Mouse (Mus musculus): ENCODE data around the gene Fam198a.
A peak's percentile ranks its signal among the peaks of the same experiment; 100 is the strongest.
"Not testable (repeated sequence)": the region's sequence is repeated elsewhere in the genome, so short reads cannot be mapped to it uniquely, and the experiment has no call there.

Gene Fam198a

GRCm38 (mm10) chr9:121982214-121982613, 31.4 kb downstream of the Fam198a start:
- no peak for DNase-seq (ENCODE audit: low spot score)

DNA sequence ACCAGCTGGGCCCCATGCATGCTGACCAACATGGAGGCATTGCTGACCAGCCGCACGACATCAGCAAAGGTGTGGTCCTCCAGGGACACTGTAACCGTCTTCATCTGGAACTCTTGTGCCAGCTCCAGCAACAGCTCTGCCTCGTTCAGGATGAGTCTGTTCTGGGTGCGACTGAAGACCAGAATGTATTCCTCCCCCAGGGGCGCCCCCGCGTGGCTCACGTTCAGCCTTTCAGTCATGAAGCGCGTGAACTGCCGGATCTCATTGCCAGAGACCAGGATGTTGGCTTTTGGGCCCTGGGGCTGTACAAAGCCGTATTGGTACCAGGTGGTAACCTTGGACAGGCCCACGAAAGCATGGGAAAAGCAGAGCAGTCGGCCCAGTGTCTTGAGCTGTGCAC, 31.9 kb downstream of the Fam198a start:
- peak; percentile 62 for DNase-seq (ENCODE audit: low spot score)

GRCm38 (mm10) chr9:121983504-121983903, 32.7 kb downstream of the Fam198a start:
- DNase-seq (ENCODE audit: low spot score), result peak; percentile 94

DNA sequence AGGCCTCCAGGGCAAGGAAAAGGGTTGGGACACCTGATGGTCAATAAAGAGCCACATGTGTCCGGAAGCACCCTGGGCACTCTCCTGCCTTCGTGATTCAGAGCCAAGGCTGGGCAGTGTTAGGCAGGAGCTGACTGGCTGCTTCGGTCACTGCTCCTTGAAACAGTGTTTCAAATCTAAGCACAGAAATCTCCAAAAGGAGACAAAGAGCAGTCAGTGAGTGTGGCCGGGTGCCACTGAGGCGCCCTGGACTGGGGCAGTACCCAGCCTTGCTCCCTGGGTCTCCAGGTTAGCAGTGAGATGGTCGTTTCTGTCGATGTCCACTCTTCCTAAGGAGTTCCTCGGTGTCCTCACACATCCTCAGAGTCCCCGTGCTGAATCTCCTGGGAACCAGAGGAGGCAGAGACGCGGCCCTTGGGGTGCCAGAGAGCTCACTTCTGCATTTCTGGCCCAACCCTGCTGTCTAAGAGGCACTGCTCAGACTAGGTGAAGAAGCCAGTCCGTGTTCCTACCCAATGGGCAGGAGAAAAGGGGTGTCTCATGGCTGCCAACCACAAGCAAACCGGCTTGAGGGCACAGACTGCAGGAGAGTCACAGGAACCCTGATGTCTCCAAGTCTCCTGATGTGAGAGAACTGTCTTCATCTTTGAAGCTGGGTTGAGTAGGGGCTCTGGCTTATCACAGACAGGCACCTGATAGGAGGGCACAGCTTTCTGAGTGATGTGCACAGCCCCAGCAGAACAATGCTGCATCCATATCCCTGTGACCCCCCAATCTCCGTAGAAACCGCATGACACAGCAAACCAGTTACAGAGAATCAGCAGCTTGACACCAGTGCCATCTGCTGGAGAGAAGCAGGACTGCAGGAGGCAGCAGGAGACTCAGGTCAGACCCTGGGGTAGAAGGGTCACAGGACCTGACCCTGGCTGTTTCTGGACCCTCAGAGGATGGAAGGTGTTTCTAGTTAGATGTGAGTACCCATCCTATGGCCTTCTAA, 34.0 kb downstream of the Fam198a start:
- DNase-seq (ENCODE audit: low spot score), result peak; percentile 91

DNA sequence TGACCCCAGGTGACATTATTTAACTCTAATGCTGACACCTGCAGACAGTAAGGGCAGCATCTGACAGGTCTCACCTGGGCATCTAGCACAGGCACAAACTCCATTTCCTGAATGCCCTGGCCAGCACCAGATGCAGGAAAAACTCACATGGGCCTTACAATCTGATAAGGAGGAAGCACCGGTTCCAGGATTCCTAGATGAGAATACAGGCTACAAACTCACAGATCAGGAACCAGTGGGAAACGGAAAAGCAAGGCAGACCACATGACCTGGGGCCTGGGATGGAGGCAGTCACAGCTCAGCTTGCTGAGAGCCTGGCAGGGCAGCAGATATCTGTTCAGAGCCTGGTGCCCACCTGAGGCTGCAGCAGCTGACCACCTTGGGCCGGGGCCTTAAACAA, 38.1 kb downstream of the Fam198a start:
- no peak for DNase-seq (ENCODE audit: low spot score)

DNA sequence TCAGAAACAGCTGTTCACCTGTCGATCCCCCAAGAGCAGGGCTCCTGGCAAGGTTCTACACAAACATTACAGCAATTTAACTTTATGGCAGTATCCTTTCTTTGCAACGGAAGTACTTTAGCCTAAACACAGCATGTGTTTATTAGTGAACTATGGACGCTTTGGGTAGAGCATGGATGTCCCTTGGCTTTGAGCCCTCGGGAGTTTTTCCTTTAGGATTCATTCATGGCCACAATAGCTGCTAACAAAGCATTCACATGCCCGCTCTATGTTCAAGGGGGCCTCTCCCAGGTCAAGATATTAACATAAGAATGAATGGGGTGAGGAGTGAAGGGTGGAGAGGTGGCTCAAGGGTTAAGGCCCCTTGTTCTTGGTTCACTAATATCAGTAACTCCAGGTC, 38.7 kb downstream of the Fam198a start:
- DNase-seq (ENCODE audit: low spot score), result no peak

DNA sequence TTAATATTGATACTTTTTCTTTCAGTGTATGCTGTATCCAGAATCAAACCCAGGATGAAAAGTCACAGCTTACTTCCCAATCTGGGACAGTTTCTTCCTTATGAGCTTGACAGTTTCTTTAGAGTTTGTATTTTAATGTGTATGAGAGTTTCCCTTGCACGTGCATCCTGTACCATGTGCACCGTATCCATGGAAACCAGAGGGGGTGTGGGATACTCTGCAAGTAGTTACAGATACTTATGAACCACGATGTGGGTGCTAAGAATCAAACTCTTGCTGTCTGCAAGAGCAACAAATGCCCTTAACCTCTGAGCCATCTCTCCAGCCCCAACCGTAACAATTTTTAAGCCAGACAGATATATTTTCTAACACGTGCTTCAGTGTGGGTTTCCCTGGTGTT, 40.3 kb downstream of the Fam198a start:
- no peak for DNase-seq (ENCODE audit: low spot score)

DNA sequence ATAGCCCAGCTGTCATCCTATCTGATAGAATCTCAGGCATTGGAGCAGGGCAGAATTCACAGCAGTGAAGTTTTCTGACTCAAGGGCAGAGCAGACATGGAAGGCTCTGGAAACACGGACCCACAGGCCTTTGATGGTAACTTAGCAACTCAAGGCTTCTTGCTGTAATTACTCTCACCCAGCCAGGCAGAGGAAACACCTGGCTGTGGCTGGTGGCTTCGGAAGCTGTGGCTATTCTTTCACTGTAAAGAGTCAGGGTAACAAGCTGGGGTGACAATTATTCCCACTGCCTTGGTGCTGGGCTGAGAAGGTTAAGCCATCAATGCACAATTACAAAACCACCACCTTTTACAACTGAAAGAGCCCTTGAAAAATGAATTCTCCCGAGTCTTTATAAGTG, 42.3 kb downstream of the Fam198a start:
- no peak for DNase-seq (ENCODE audit: low spot score)

DNA sequence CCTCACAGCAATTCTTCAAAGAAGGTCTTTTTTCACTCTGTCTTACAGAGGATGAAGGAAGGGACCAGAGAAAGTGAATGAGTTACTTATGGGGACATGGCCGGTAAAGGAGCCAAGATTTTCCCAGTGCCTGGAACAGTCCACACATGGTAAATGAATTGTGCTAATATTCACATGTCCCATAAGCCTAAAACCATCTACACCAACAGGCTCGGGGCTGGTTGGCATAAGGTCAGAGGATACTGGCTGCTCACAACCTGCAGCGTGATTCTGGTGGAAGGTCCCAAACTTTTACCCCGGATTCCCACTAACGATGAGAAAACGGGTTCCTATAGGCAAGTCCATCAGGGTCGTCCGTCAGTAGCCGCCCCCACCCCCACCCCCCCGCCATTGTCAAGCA, 44.3 kb downstream of the Fam198a start:
- no peak for DNase-seq (ENCODE audit: low spot score)

GRCm38 (mm10) chr9:121995508-121996131, 44.8 kb downstream of the Fam198a start:
- DNase-seq (ENCODE audit: low spot score), result peak; percentile 86

DNA sequence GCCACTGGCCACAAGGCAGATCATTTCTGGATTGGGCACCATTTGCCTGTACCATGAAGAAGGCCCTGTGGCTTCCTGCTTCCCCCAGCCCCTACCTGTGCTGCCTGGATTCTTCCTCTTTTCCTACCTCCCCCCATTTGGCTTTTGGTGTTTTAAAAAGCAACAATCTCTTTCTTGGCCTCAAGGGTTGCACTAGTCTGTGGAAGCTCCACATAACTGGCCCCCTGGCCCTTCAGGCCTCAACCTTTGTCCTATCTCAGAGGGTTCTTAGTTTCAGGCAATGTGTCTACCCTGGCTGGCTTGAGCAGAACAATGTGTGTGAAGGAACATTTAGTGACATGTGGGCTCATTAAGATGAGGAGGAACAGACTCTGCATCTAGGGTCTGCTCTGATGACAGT, 46.2 kb downstream of the Fam198a start, which contains the start of gene Pomgnt2:
Pomgnt2 (minus strand) TSS at position 101 of the 400 bp plus-strand sequence.
- DNase-seq (ENCODE audit: low spot score), result no peak

GRCm38 (mm10) chr9:121997978-121998377, 47.2 kb downstream of the Fam198a start:
- DNase-seq (ENCODE audit: low spot score), result no peak

GRCm38 (mm10) chr9:122006175-122006574, 55.4 kb downstream of the Fam198a start:
- DNase-seq (ENCODE audit: low spot score), result no peak

GRCm38 (mm10) chr9:122006609-122007008, 55.8 kb downstream of the Fam198a start:
- DNase-seq (ENCODE audit: low spot score), result peak; percentile 78

GRCm38 (mm10) chr9:122008876-122009275, 58.1 kb downstream of the Fam198a start:
- no peak for DNase-seq (ENCODE audit: low spot score)

GRCm38 (mm10) chr9:122010751-122011150, 60.0 kb downstream of the Fam198a start:
- no peak for DNase-seq (ENCODE audit: low spot score)

- no peak for DNase-seq (ENCODE audit: low spot score)
These were observed 62.0 kb downstream of the Fam198a start for GRCm38 (mm10) chr9:122012816-122013215.

DNA sequence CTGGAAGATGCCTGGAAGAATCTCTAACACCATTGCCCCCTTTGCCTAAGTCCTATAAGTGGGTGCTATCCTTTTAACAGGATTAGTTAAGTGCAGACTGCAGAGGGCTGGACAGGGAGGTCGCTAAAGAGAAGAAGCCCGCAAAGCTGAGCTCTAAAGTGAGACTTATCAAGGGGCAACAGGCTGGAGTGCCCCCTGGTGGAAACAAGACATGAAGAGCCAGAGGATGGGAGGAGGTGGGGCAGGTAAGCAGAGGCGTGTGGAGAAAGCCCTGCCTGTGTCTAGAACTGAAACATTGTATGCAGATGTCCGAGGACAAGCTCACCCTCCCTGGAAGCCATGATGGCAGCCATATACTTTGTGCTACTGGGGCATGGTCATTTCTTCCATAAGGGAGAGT, 62.8 kb downstream of the Fam198a start:
- peak; percentile 54 for DNase-seq (ENCODE audit: low spot score)

DNA sequence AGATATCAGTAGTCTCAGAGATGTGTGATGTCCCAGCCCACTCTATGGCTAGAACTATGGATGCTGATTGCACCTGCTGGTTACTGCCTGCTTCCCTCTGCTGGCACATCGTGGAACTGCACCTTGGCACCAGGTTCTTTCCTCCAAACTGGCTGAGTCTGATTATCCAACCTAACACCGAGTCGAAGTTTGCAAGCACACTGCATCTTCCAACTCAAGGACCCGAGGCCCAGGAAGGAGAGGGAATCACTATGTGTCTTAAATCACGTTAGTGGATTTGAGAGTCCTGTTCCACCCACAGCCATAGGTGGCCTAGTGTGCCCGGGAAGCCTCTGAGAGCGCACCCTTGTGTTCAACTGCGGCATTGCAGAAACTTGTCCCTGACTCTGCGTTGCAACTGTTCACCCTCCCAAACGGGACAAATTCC, 63.5 kb downstream of the Fam198a start:
- DNase-seq (ENCODE audit: low spot score), result peak; percentile 94

GRCm38 (mm10) chr9:122018079-122018478, 67.3 kb downstream of the Fam198a start:
- DNase-seq (ENCODE audit: low spot score), result no peak

DNA sequence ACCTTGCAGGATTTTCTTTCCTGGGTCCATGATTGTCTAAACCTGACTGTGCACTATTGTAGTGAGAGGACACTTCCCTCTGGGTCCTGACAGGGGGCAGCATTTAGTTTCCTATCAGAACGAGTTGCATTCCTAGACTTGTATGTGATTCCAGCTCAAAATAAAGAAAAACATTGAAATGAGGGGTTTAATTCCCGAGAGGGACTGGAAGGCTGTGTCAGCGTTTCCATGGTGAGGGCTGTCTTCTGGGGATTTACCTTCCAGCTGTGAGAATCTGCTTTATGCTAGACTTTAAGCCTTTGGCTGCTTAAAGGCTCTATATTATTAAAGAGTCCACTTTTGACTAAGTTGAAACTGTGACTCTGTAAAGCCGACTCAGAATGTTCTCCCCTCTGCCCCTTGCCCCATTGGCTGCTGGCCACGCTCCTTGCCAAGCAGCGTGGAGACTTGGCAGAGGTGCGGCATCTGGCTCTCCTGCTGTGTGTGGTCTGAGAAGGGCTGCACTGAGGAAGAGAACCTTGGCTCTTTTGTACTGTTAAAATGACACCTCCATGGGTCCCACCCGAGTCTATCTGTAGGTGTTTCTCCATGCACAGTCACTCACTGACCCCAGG, 68.1 kb downstream of the Fam198a start:
- DNase-seq (ENCODE audit: low spot score), result peak; percentile 75

GRCm38 (mm10) chr9:122020321-122020720, 69.5 kb downstream of the Fam198a start:
- DNase-seq (ENCODE audit: low spot score), result no peak

DNA sequence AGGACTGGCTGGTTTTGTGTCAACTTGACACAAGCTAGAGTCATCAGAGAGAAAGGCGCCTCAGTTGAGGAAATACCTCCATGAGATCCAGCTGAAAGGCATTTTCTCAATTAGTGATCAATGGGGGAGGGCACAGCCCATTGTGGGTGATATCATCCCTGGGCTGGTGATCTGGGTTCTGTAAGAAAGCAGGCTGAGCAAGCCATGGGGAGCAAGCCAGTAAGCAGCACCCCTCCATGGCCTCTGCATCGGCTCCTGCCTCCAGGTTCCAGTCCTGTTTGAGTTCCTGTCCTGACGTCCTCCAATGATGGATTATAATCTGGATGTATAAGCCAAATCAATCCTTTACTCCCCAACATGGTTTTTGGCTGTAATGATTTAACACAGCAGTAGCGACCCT, 70.4 kb downstream of the Fam198a start:
- not testable (repeated sequence) for DNase-seq (ENCODE audit: low spot score)

Measured in testis, postnatal 10 days (tissue).